Mouse (Mus musculus): ENCODE data around the gene Rgs1.

Rgs1 gene

DNA sequence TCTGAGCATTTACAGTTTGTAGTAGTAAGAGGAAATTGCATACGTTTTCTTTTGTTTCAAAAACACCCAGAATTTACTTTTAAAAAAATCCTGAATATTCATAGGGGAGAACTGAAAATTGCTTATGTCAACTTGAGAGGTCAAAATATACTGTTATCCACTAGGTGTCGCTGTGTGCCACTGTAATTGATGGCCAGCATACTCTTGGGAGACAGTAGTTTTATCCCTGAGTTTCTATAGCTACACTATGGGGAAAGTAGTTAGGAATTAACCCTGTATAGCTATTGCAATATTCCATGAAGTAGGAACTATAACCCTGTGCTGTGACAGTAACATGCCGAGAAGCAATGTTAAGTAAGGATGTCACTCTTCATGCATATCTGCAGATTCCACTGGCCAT lies 51.4 kb downstream of the Rgs1 start:
- peak in 1 of 2 experiments; percentile 5 for DNase-seq

Measured in lung, adult 18-20 months (tissue).